Mouse (Mus musculus): ENCODE data around the gene Gstp2. TPM values are rescaled to one million over a fixed set of nuclear protein-coding genes. Genes with fewer than 3 reads are reported as not detected.

The Gstp2 gene
- polyA plus RNA-seq (2012) = not detected in 2 replicates

DNA sequence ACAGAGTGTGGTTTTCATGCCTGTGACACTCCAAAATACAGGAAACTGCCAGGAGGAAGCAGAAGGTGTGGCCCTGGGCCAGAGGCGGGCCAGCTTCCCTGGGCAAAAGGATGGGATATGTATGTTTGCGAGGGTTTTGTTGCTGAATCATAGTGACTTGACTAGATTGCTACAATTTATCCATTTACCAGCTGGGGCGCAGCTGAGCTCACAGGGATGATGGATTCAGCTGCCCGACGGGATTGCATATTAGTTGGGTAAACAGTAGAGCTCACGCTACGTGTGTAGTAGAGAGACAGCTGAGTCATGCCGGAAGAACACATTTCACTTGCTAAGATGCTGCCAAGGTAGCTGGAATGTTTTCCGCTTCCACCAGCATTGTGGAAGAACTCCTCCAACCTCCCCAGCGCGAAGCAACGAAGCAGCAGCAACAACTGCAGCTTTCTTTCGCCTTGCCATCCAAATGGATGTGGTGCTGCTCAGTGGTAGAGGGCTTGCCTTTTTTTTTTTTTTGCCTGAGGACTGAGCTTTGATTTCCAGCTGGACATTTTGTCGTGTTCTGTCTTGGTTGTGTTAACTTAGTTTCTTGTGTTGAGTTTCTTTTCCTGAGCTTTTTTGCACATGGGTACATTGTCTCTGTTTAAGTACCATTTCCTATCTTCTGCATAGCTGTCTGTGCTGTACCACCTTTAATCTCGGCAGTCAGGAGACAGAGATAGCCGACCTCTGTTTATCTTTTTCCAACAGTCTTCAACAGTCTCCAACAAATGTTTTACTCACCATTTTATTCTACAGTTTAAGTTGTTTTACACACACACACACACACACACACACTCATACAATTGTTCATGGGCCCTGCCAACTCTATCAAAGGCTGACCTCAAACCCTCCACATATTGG lies at the start of gene Gstp2:
Gene Gstp2 (minus strand): TSS at position 58 of the 900 bp plus-strand sequence.
- TF ChIP-seq TAL1 (IDR thresholded peaks at IDR 0.05; ENCODE audit: low read length) (no peak; the same call in 2 of the 3 replicates), GATA1 (IDR thresholded peaks at IDR 0.05; ENCODE audit: low read length) (no peak)
- no peaks in the 10 kb centered on the region for H3K36me3 ChIP-seq (ENCODE audit: control insufficient read depth)
- H3K4me1 ChIP-seq (ENCODE audit: control insufficient read depth) = peaks cover 56% of the 10 kb centered on the region
- no peaks in the 10 kb centered on the region for H3K27me3 ChIP-seq (ENCODE audit: control insufficient read depth)
- peaks cover 3% of the 10 kb centered on the region for H3K9me3 ChIP-seq (ENCODE audit: control insufficient read depth, low read length)
- peak within 1 kb of the TSS; percentile 53 for H3K4me3 ChIP-seq (replicated peaks)

- TF ChIP-seq GATA1 (IDR thresholded peaks at IDR 0.05; ENCODE audit: low read length) (no peak), TAL1 (IDR thresholded peaks at IDR 0.05; ENCODE audit: low read length) (no peak)
- peaks cover 9% of the 10 kb centered on the region for H3K27me3 ChIP-seq (ENCODE audit: control insufficient read depth)
- no peaks in the 10 kb centered on the region for H3K9me3 ChIP-seq (ENCODE audit: control insufficient read depth, low read length)
- H3K4me1 ChIP-seq (ENCODE audit: control insufficient read depth) = peaks cover 45% of the 10 kb centered on the region
- peaks cover 14% of the 10 kb centered on the region for H3K36me3 ChIP-seq (ENCODE audit: control insufficient read depth)
- H3K4me3 ChIP-seq (replicated peaks) = no peak overlapping the region
Observed at GRCm38 (mm10) chr19:4094774-4095303, 49.0 kb upstream of the Gstp2 start.

GRCm38 (mm10) chr19:4094348-4094747 lies 48.5 kb upstream of the Gstp2 start:
- Histone ChIP-seq H3K4me3 (replicated peaks) (no peak overlapping the region), H3K4me1 (ENCODE audit: control insufficient read depth) (peaks cover 41% of the 10 kb centered on the region), H3K27me3 (ENCODE audit: control insufficient read depth) (peaks cover 7% of the 10 kb centered on the region), H3K9me3 (ENCODE audit: control insufficient read depth, low read length) (no peaks in the 10 kb centered on the region), H3K36me3 (ENCODE audit: control insufficient read depth) (peaks cover 14% of the 10 kb centered on the region)
- TF ChIP-seq TAL1 (IDR thresholded peaks at IDR 0.05; ENCODE audit: low read length) (no peak), GATA1 (IDR thresholded peaks at IDR 0.05; ENCODE audit: low read length) (no peak)

DNA sequence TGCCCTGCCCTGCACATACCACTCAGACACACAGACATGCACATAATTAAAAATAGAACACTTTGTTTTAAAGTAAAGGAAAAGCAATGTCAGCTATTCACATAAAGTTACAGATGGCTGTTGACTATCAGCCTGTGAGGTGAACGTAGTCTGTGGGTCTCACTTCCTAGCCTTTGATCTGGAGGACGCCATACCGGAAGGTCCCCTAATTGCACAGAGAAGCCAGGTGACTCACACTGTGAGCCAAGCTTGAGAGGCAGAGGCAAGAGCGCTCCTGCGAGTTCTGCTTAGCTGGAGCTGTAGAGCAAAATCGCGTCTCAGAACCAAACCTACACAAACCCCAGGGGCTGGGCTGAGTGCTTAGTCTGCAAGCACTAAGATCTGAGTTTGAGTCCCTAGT lies 47.9 kb upstream of the Gstp2 start:
- H3K27me3 ChIP-seq (ENCODE audit: control insufficient read depth) = peaks cover 13% of the 10 kb centered on the region
- H3K9me3 ChIP-seq (ENCODE audit: control insufficient read depth, low read length) = no peaks in the 10 kb centered on the region
- peaks cover 10% of the 10 kb centered on the region for H3K36me3 ChIP-seq (ENCODE audit: control insufficient read depth)
- H3K4me1 ChIP-seq (ENCODE audit: control insufficient read depth) = peaks cover 35% of the 10 kb centered on the region
- TF ChIP-seq GATA1 (IDR thresholded peaks at IDR 0.05; ENCODE audit: low read length) (no peak), TAL1 (IDR thresholded peaks at IDR 0.05; ENCODE audit: low read length) (no peak)
- no peak overlapping the region for H3K4me3 ChIP-seq (replicated peaks)

- no peaks in the 10 kb centered on the region for H3K9me3 ChIP-seq (ENCODE audit: control insufficient read depth, low read length)
- peaks cover 32% of the 10 kb centered on the region for H3K4me1 ChIP-seq (ENCODE audit: control insufficient read depth)
- TF ChIP-seq TAL1 (IDR thresholded peaks at IDR 0.05; ENCODE audit: low read length) = no peak
- no peak for TF ChIP-seq GATA1 (IDR thresholded peaks at IDR 0.05; ENCODE audit: low read length)
- H3K4me3 ChIP-seq (replicated peaks) = no peak overlapping the region
- H3K36me3 ChIP-seq (ENCODE audit: control insufficient read depth) = no peaks in the 10 kb centered on the region
- H3K27me3 ChIP-seq (ENCODE audit: control insufficient read depth) = peaks cover 20% of the 10 kb centered on the region
Observed at GRCm38 (mm10) chr19:4092750-4093149, 46.9 kb upstream of the Gstp2 start.

- Histone ChIP-seq H3K27me3 (ENCODE audit: control insufficient read depth) (peaks cover 25% of the 10 kb centered on the region), H3K4me1 (ENCODE audit: control insufficient read depth) (peaks cover 21% of the 10 kb centered on the region), H3K4me3 (replicated peaks) (no peak overlapping the region), H3K9me3 (ENCODE audit: control insufficient read depth, low read length) (no peaks in the 10 kb centered on the region), H3K36me3 (ENCODE audit: control insufficient read depth) (no peaks in the 10 kb centered on the region)
- TF ChIP-seq GATA1 (IDR thresholded peaks at IDR 0.05; ENCODE audit: low read length) (no peak), TAL1 (IDR thresholded peaks at IDR 0.05; ENCODE audit: low read length) (no peak)
Observed at GRCm38 (mm10) chr19:4091383-4091782, 45.6 kb upstream of the Gstp2 start.

DNA sequence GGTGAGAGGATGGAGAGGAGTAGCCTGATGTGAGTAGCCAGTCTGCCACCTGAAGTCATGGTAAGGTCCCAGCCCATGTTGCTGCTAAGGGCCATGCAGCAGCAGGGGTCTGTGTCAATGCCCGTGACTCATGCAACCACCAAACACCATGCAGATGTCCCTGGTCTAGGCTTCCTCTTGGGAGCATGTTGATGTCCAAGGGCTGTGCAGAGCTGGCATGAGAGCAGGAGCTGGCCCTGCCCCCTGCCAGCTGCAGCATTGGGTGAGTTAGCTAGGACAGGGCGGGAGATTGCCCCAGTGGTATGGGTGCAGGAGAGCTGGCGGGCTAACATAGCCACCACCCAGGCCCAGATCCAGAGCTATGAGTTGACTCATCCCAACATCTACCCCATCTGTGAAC lies 44.6 kb upstream of the Gstp2 start:
- peaks cover 32% of the 10 kb centered on the region for H3K27me3 ChIP-seq (ENCODE audit: control insufficient read depth)
- no peaks in the 10 kb centered on the region for H3K36me3 ChIP-seq (ENCODE audit: control insufficient read depth)
- peaks cover 14% of the 10 kb centered on the region for H3K4me1 ChIP-seq (ENCODE audit: control insufficient read depth)
- H3K4me3 ChIP-seq (replicated peaks) = no peak overlapping the region
- H3K9me3 ChIP-seq (ENCODE audit: control insufficient read depth, low read length) = no peaks in the 10 kb centered on the region
- no peak for TF ChIP-seq GATA1 (IDR thresholded peaks at IDR 0.05; ENCODE audit: low read length)
- no peak for TF ChIP-seq TAL1 (IDR thresholded peaks at IDR 0.05; ENCODE audit: low read length)

DNA sequence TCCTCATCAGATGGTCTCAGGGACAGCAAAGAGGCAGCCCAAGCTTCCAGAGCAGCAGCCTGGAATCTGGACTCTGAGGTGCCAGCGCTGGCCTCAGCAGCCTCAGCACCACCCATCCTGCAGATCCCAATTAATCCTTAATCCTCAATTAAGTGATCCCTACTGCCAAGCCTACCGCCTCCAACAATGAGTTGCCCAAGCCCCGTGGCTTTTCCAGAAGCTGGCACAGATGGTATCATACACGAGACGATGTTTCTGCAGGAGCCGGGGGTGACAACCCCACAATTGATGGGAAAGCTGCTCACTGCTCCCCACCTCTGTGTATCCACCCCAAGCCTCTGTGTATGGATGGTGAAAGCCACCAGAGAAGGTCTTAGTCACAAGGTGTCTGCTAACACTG lies 43.3 kb upstream of the Gstp2 start:
- Histone ChIP-seq H3K36me3 (ENCODE audit: control insufficient read depth) (no peaks in the 10 kb centered on the region), H3K9me3 (ENCODE audit: control insufficient read depth, low read length) (no peaks in the 10 kb centered on the region), H3K27me3 (ENCODE audit: control insufficient read depth) (peaks cover 38% of the 10 kb centered on the region), H3K4me1 (ENCODE audit: control insufficient read depth) (peaks cover 23% of the 10 kb centered on the region), H3K4me3 (replicated peaks) (no peak overlapping the region)
- TF ChIP-seq TAL1 (IDR thresholded peaks at IDR 0.05; ENCODE audit: low read length) (no peak), GATA1 (IDR thresholded peaks at IDR 0.05; ENCODE audit: low read length) (no peak)

DNA sequence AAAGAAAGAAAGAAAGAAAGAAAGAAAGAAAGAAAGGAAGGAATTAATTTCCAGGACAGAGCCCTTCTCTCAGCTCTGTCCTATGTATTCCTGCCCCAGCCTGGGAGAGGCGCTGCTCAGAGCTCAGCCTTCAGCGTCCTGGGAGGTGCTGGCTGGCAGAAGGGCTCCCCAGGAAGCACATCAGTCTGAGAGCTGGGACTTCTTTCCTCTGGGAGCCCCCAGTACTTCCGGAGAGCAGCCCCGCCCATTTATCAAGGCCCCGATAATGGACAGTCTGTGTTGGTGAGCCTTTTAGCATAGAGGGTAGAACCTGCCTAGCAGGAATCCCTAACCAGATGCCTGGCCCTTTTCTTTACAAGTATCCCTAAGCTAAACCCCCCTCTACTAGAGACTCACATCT lies 42.3 kb upstream of the Gstp2 start:
- Histone ChIP-seq H3K4me3 (replicated peaks) (no peak overlapping the region), H3K4me1 (ENCODE audit: control insufficient read depth) (peaks cover 29% of the 10 kb centered on the region), H3K36me3 (ENCODE audit: control insufficient read depth) (no peaks in the 10 kb centered on the region), H3K27me3 (ENCODE audit: control insufficient read depth) (peaks cover 42% of the 10 kb centered on the region), H3K9me3 (ENCODE audit: control insufficient read depth, low read length) (no peaks in the 10 kb centered on the region)
- no peak for TF ChIP-seq GATA1 (IDR thresholded peaks at IDR 0.05; ENCODE audit: low read length)
- no peak for TF ChIP-seq TAL1 (IDR thresholded peaks at IDR 0.05; ENCODE audit: low read length)
